Mouse (Mus musculus) mature B cell (primary cell): ENCODE measurements around the gene Spata19.

Experiments
- in situ Hi-C: fragments of 300-500 bp; cut with MboI; formaldehyde crosslinking; loops from 2 replicates; pipeline ENCODE4 v1.14.3; 2019

Spata19 gene

GRCm38 (mm10) chr9:27396500-27396899 lies at the start of gene Spata19:
TSS of gene Spata19 (plus strand) at chr9:27396800.
- in situ Hi-C loops, result no loop called here

GRCm38 (mm10) chr9:27353082-27353481 lies 43.5 kb upstream of the Spata19 start:
- in situ Hi-C loops, result no loop called here

GRCm38 (mm10) chr9:27357893-27358292 lies 38.7 kb upstream of the Spata19 start:
- in situ Hi-C loops, result no loop called here

- in situ Hi-C loops, result no loop called here
Observed at GRCm38 (mm10) chr9:27367231-27367630, 29.4 kb upstream of the Spata19 start.

- in situ Hi-C loops, result no loop called here
Observed at GRCm38 (mm10) chr9:27369108-27369507, 27.5 kb upstream of the Spata19 start.

GRCm38 (mm10) chr9:27375746-27376145 lies 20.9 kb upstream of the Spata19 start:
- in situ Hi-C loops, result no loop called here

GRCm38 (mm10) chr9:27386951-27387350 lies 9.6 kb upstream of the Spata19 start:
- in situ Hi-C loops, result no loop called here

- in situ Hi-C loops, result no loop called here
Observed at GRCm38 (mm10) chr9:27401169-27401568, 4.6 kb downstream of the Spata19 start.

GRCm38 (mm10) chr9:27409733-27410132 lies 13.1 kb downstream of the Spata19 start:
- in situ Hi-C loops, result no loop called here

GRCm38 (mm10) chr9:27414058-27414460 lies 17.5 kb downstream of the Spata19 start:
- in situ Hi-C loops, result no loop called here

GRCm38 (mm10) chr9:27424511-27424910 lies 27.9 kb downstream of the Spata19 start:
- in situ Hi-C loops, result no loop called here

GRCm38 (mm10) chr9:27428552-27428951 lies 32.0 kb downstream of the Spata19 start:
- in situ Hi-C loops, result no loop called here

GRCm38 (mm10) chr9:27433301-27433700 lies 36.7 kb downstream of the Spata19 start:
- in situ Hi-C loops, result no loop called here

GRCm38 (mm10) chr9:27435936-27436335 lies 39.3 kb downstream of the Spata19 start:
- in situ Hi-C loops, result no loop called here

- in situ Hi-C loops, result no loop called here
Observed at GRCm38 (mm10) chr9:27437391-27438061, 40.9 kb downstream of the Spata19 start.

- in situ Hi-C loops, result no loop called here
Observed at GRCm38 (mm10) chr9:27449780-27450422, 53.3 kb downstream of the Spata19 start.
